Mouse (Mus musculus): ENCODE data around the gene Gdi2.

- TF ChIP-seq CTCF (IDR thresholded peaks at IDR 0.05) (no peak), EP300 (IDR thresholded peaks at IDR 0.05) (no peak)
Observed at GRCm38 (mm10) chr13:3530451-3530850, 7.4 kb upstream of the Gdi2 start.

Measured in lung, postnatal 0 days (tissue).